Mouse (Mus musculus): ENCODE measurements around the gene Zmat5. TPM values are rescaled to one million over a fixed set of nuclear protein-coding genes. Genes with fewer than 3 reads are reported as not detected.
A peak's percentile ranks its signal among the peaks of the same experiment; 100 is the strongest.

Zmat5 gene
- polyA plus RNA-seq, 1 experiment from 2014 or later, result 72.6 TPM

DNA sequence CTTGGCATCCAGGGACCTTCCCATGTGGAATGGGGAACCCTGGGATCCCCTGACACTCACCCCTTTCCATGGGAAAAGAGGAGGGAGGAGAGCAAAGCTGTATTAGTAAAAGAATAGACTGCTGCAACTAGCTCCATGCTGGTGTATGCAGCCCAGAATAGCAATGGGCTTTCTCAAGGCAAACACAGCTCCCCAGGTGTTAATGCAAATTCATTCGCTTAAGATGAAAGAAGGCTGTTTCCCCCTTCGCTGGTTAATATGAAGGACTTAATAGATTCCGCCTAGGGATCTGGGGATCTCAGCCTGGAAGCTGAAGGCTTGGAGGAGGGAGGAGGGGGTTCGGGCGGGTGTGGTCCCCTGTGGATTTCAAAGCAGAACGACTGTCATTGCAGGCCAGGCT lies 57.5 kb downstream of the Zmat5 start:
- H3K27ac ChIP-seq (replicated peaks), result peak overlapping the region; percentile 82
- no peak overlapping the region for H3K4me3 ChIP-seq
- no peak for ATAC-seq (ENCODE audit: low read depth)
- H3K36me3 ChIP-seq, result no peaks in the 10 kb centered on the region
- H3K9ac ChIP-seq, result no peak overlapping the region
- no peak overlapping the region for H3K4me2 ChIP-seq
- H3K27me3 ChIP-seq, result no peaks in the 10 kb centered on the region
- H3K4me1 ChIP-seq (replicated peaks), result peaks cover 43% of the 10 kb centered on the region
- no peaks in the 10 kb centered on the region for H3K9me3 ChIP-seq
- WGBS, result 11% methylated on average over 6 of the region's 6 CpGs

DNA sequence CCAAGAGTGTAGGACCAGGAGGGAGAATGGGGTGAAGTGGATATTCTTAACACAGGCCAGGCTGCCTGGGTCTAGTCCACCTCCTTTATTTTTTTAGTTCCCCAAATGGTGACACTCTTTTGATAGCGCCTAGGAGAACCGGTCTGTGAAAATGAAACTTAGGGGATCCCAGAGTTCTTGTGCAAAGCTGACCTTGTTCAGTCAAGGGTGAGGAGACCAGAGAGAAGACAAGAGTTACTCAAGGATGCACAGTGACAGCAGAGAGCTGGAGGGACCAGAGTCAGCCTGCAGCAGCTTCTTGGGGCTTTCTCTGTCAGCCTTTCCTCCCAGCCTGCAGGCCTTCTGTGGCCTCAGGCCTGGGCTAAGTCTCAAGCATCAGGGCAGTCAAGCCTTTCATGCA lies 58.0 kb downstream of the Zmat5 start:
- no peak for ATAC-seq (ENCODE audit: low read depth)
- WGBS, result 15% methylated on average over 2 of the region's 2 CpGs
- Histone ChIP-seq H3K9me3 (no peaks in the 10 kb centered on the region), H3K36me3 (peaks cover 4% of the 10 kb centered on the region; the same call in 1 of the 2 replicates), H3K27me3 (no peaks in the 10 kb centered on the region), H3K4me2 (no peak overlapping the region), H3K4me3 (no peak overlapping the region), H3K4me1 (replicated peaks) (peaks cover 40% of the 10 kb centered on the region), H3K9ac (no peak overlapping the region), H3K27ac (replicated peaks) (peak overlapping the region; percentile 82)

DNA sequence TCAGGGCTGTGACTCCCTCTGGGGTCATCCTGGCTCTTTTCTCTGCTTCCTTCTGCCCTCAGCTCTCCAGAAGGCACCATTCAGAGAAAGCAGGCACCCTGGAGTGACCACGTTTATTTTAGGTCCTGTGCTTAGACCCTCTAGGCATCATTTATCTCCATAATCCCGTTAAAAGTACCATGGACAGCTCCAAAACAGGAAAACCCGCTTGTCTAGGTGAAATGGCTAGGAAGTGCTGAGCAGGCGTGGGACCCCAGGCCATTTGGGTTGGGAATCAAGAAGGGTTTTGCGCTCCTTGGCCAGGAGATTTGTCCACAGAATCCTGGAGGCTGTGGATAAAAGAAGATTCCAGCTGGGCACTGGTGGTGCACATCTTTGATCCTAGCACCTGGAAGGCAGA lies 59.2 kb downstream of the Zmat5 start:
- H3K4me1 ChIP-seq (replicated peaks), result peaks cover 36% of the 10 kb centered on the region
- 0 out of 2 replicates have a peak overlapping the region, but pooled peaks have one; percentile 12 for H3K9ac ChIP-seq
- H3K36me3 ChIP-seq, result peaks cover 8% of the 10 kb centered on the region; the same call in 1 of the 2 replicates
- no peak overlapping the region for H3K4me2 ChIP-seq
- ATAC-seq (ENCODE audit: low read depth), result peak; percentile 45; the same call in 1 of the 2 replicates
- no peak overlapping the region for H3K4me3 ChIP-seq
- WGBS, result 18% methylated on average over 5 of the region's 5 CpGs
- 0 out of 2 replicates have a peak overlapping the region, but pooled peaks have one; percentile 82 for H3K27ac ChIP-seq (replicated peaks)
- H3K27me3 ChIP-seq, result no peaks in the 10 kb centered on the region
- H3K9me3 ChIP-seq, result no peaks in the 10 kb centered on the region

- 63% methylated on average over 5 of the region's 5 CpGs for WGBS
Measured at GRCm38 (mm10) chr11:4764476-4764875, 60.0 kb downstream of the Zmat5 start.

DNA sequence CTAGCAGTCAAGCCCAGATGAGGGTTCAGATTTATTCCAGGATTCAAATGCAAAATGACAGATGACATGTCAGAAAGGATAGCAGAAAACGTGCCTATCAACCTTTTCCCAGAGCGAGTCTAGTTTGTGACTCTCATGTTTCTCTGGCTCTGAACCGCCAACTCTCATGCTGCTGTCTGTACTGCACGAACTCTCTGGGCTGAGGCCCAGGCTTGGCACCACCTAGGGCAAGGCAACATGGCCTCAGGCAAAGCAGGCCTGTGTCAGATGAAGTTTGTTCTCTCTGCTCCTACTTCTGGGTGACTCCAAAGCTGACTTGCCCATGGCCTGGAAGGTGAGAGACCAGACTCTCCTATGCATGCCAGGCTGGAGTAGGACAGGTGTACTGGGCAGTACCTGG lies 63.9 kb downstream of the Zmat5 start:
- Histone ChIP-seq H3K4me1 (replicated peaks) (peaks cover 17% of the 10 kb centered on the region), H3K9me3 (no peaks in the 10 kb centered on the region), H3K4me2 (no peak overlapping the region), H3K9ac (no peak overlapping the region), H3K27ac (replicated peaks) (no peak overlapping the region), H3K4me3 (no peak overlapping the region), H3K36me3 (peaks cover 22% of the 10 kb centered on the region), H3K27me3 (no peaks in the 10 kb centered on the region)
- ATAC-seq (ENCODE audit: low read depth), result no peak
- 82% methylated on average over 4 of the region's 4 CpGs for WGBS

More at GRCm38 (mm10) chr11:4764476-4764875, 60.0 kb downstream of the Zmat5 start:
- Histone ChIP-seq H3K9me3 (no peaks in the 10 kb centered on the region), H3K27ac (replicated peaks) (peak overlapping the region; percentile 46; the same call in 1 of the 2 replicates), H3K4me1 (replicated peaks) (peaks cover 36% of the 10 kb centered on the region), H3K9ac (no peak overlapping the region), H3K4me2 (no peak overlapping the region), H3K36me3 (peaks cover 15% of the 10 kb centered on the region), H3K27me3 (no peaks in the 10 kb centered on the region), H3K4me3 (no peak overlapping the region)
- no peak for ATAC-seq (ENCODE audit: low read depth)

GRCm38 (mm10) chr11:4769293-4769692 lies 64.8 kb downstream of the Zmat5 start:
- H3K27ac ChIP-seq (replicated peaks), result no peak overlapping the region
- H3K36me3 ChIP-seq, result peaks cover 22% of the 10 kb centered on the region
- ATAC-seq (ENCODE audit: low read depth), result no peak
- 80% methylated on average over 7 of the region's 7 CpGs for WGBS
- no peak overlapping the region for H3K4me2 ChIP-seq
- no peak overlapping the region for H3K9ac ChIP-seq
- H3K4me1 ChIP-seq (replicated peaks), result peaks cover 22% of the 10 kb centered on the region
- H3K9me3 ChIP-seq, result no peaks in the 10 kb centered on the region
- no peaks in the 10 kb centered on the region for H3K27me3 ChIP-seq
- no peak overlapping the region for H3K4me3 ChIP-seq

- Histone ChIP-seq H3K4me3 (no peak overlapping the region), H3K4me1 (replicated peaks) (peaks cover 28% of the 10 kb centered on the region), H3K27me3 (no peaks in the 10 kb centered on the region), H3K9me3 (no peaks in the 10 kb centered on the region), H3K27ac (replicated peaks) (no peak overlapping the region), H3K9ac (no peak overlapping the region), H3K4me2 (no peak overlapping the region), H3K36me3 (peaks cover 22% of the 10 kb centered on the region)
- 93% methylated on average over 6 of the region's 6 CpGs for WGBS
- no peak for ATAC-seq (ENCODE audit: low read depth)
Measured at GRCm38 (mm10) chr11:4769881-4770280, 65.4 kb downstream of the Zmat5 start.

DNA sequence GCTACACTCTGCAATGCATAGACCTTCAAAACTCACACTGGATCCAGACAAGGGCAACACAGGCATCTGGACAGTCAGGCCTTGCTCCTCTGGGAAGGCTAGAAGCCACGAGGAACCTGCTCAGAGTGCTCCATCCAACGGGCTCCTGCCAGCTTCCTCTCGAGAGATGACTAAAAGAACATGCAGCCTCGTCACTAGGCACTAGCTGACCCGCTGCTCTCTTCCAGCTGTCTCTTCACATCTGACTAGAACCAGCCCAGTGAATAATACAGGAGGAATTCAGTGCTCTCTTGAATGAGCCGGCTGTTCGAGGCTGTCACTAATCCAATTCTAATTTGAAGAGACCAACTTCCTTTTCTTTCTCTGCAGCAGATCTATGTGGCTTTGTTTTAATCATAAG lies 67.3 kb downstream of the Zmat5 start:
- no peaks in the 10 kb centered on the region for H3K9me3 ChIP-seq
- no peak overlapping the region for H3K4me3 ChIP-seq
- no peak overlapping the region for H3K27ac ChIP-seq (replicated peaks)
- 71% methylated on average over 7 of the region's 7 CpGs for WGBS
- ATAC-seq (ENCODE audit: low read depth), result no peak
- H3K36me3 ChIP-seq, result peaks cover 22% of the 10 kb centered on the region
- no peaks in the 10 kb centered on the region for H3K27me3 ChIP-seq
- H3K9ac ChIP-seq, result no peak overlapping the region
- peaks cover 31% of the 10 kb centered on the region for H3K4me1 ChIP-seq (replicated peaks)
- H3K4me2 ChIP-seq, result no peak overlapping the region

- Histone ChIP-seq H3K4me3 (no peak overlapping the region), H3K36me3 (peaks cover 16% of the 10 kb centered on the region; the same call in 1 of the 2 replicates), H3K4me2 (no peak overlapping the region), H3K27ac (replicated peaks) (peak overlapping the region; percentile 67), H3K4me1 (replicated peaks) (peaks cover 31% of the 10 kb centered on the region), H3K9ac (no peak overlapping the region), H3K9me3 (no peaks in the 10 kb centered on the region), H3K27me3 (no peaks in the 10 kb centered on the region)
- peak; percentile 57; the same call in 1 of the 2 replicates for ATAC-seq (ENCODE audit: low read depth)
- WGBS, result 26% methylated on average over 3 of the region's 3 CpGs
Measured at GRCm38 (mm10) chr11:4772925-4773324, 68.4 kb downstream of the Zmat5 start.

GRCm38 (mm10) chr11:4780927-4781326 lies 76.4 kb downstream of the Zmat5 start:
- ATAC-seq (ENCODE audit: low read depth), result no peak
- Histone ChIP-seq H3K4me2 (no peak overlapping the region), H3K36me3 (peaks cover 76% of the 10 kb centered on the region), H3K27me3 (no peaks in the 10 kb centered on the region), H3K9me3 (no peaks in the 10 kb centered on the region), H3K4me1 (replicated peaks) (no peaks in the 10 kb centered on the region), H3K9ac (no peak overlapping the region), H3K27ac (replicated peaks) (no peak overlapping the region), H3K4me3 (no peak overlapping the region)
- WGBS, result 84% methylated on average over 3 of the region's 3 CpGs

- WGBS, result 82% methylated on average over 3 of the region's 3 CpGs
- peaks cover 96% of the 10 kb centered on the region for H3K36me3 ChIP-seq
- no peaks in the 10 kb centered on the region for H3K9me3 ChIP-seq
- no peak overlapping the region for H3K9ac ChIP-seq
- H3K27ac ChIP-seq (replicated peaks), result no peak overlapping the region
- no peak for ATAC-seq (ENCODE audit: low read depth)
- no peaks in the 10 kb centered on the region for H3K4me1 ChIP-seq (replicated peaks)
- H3K27me3 ChIP-seq, result no peaks in the 10 kb centered on the region
- no peak overlapping the region for H3K4me2 ChIP-seq
- H3K4me3 ChIP-seq, result no peak overlapping the region
Measured at GRCm38 (mm10) chr11:4783116-4783515, 78.6 kb downstream of the Zmat5 start.

DNA sequence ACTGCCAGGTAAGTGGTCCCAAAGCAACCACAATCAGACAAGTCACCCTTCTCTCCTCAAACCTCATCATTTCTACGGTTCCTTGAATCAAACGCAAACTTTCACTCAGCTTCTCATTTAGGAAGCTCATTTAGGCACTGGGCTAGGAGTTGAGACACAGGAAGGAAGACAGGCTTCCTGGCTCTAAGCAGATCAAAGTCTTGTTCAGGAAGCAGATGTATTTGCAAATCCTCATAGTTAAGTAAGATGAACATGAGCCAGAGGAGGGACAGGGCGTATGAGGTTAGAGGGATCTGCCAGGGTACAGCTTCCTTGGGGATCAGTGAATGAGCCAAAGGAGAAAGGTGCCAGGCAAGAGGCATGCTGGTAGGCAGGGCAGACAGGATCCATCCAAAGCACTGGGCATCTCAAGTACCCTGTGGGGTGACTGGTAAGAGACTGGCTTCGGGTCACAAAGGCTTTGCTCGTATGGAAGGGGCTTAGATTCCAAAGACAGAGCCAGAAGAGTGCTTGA lies 80.2 kb downstream of the Zmat5 start:
- Histone ChIP-seq H3K4me1 (replicated peaks) (no peaks in the 10 kb centered on the region), H3K27ac (replicated peaks) (no peak overlapping the region), H3K27me3 (no peaks in the 10 kb centered on the region), H3K36me3 (peaks cover 94% of the 10 kb centered on the region), H3K4me2 (no peak overlapping the region), H3K9me3 (no peaks in the 10 kb centered on the region), H3K4me3 (no peak overlapping the region), H3K9ac (no peak overlapping the region)
- WGBS, result 94% methylated on average over 5 of the region's 5 CpGs
- no peak for ATAC-seq (ENCODE audit: low read depth)

Data from neural tube, embryonic 13.5 days (tissue).